Mouse (Mus musculus) left cerebral cortex, postnatal 25 days (tissue): ENCODE data around the gene Krt9. TPM values are rescaled to one million over a fixed set of nuclear protein-coding genes. Genes with fewer than 3 reads are reported as not detected.

Source experiments
- DNase-seq, 2 experiments: peaks; one replicate each; pipeline ENCODE4 v3.0.0; 2022; ENCODE audit warnings: low spot score in 2 of 2, mixed read lengths in 1 of 2
- intact Hi-C: fragments of 180-260 bp; cut with DNase I; formaldehyde crosslinking; loops from one replicate; pipeline ENCODE4 v1.15.1; 2025
- total RNA-seq, 2 experiments: library from RNA; stranded (reverse); gene quantifications; 2 replicates each; pipeline ENCODE4 v1.2.3; 2021

Gene Krt9
- total RNA-seq, 2 experiments from 2014 or later, result 3.7 to 4.3 TPM

DNA sequence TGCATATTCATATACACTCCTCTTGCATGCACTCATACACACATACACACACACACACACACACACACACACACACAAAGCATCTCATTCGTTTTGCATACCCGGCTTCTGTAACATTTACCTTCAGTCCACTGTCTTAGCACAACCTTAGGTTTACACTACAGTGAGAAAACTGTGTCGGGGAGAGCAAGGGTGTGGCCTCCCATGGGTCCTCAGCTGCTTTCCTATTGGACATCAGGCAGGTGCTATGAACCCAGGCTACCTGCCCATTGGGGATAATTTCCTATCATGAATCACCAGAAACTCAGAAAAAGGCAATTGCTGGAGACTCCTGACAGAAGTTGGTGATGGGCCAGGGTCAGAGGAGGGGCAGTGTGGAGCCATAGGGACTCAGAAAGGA lies 35.7 kb downstream of the Krt9 start:
- intact Hi-C loops, result no loop called here
- no peak for DNase-seq

- intact Hi-C loops, result no loop called here
- no peak for DNase-seq
These were observed 37.4 kb downstream of the Krt9 start for GRCm38 (mm10) chr11:100155497-100156255.

DNA sequence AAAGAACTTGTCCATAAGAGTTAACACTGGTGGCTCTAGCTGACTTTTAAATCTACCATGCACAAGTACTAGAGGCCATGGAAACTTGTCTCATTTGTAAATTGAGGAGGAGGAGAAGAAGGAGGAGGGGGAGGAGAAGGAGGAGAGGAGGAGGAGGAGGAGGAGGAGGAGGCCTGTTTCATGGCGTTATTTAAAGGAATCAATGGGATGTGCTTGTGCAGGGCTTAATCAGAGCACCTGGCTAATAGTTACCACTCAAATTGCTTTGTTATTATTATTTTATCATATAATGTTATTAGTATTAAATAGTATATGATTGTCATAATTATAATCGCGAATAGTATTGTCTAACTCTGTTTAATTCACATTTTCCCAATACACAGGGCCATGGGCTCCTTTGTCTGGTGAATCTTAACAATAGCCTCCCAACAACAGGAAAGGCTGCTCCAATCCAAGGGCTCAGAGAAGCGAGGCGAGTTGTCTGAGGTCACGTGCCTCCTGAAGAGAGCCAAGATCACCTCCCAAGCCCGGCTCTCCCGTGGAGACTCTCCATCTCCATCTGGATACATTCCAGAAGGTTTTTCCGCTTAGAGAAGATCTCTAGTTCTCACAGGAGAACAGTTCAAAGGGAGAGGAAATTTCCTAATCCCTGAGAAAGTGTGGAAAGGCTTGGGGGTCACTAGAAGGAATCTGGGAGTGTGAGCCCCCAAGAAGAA lies 44.3 kb downstream of the Krt9 start, which contains the start of gene Krt19:
Gene Krt19, minus strand, starts transcription at position 51 of the 716 bp plus-strand sequence.
- intact Hi-C loops, result no loop called here
- no peak for DNase-seq

DNA sequence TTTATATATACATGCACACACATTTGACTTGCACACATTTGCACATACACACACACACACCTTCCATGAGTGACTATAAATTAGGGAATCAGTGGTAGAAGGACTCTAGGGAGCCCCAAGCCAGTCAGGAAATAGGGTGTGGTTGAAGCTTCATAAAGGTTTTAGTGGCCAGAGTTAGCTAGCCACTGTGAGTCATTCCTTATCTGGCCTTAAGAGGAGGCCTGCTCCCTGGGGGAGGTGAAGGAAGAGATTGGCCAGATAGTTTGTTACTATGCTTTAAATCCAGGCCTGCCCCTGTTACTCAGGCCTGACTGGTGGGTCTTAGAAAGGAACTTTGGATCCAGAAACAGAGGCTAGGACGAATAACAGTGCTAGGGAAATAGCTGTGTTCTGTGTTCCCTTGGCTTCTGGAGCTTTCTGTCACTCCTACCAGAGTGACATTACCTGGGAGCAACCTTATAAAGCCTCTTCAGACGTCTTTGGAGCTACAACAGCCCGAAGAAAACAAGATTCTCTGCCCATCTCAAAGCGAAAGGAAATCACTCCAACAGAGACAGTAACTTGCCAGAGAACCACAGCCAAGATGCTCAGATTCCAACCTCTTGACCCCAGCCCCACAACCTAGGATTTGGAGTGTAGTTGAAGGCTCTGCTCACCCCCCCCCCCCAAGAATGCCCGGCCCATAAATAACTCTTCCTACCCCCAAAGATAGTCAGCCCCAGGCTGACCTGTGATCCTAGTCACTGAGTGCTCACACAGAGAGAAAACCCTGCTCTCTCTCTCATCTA lies 45.3 kb downstream of the Krt9 start:
- no peak for DNase-seq
- intact Hi-C loops, result no loop called here

GRCm38 (mm10) chr11:100145858-100146560 lies 47.0 kb downstream of the Krt9 start:
- intact Hi-C loops, result no loop called here
- no peak for DNase-seq

GRCm38 (mm10) chr11:100145104-100145503 lies 47.9 kb downstream of the Krt9 start:
- no peak for DNase-seq
- intact Hi-C loops, result no loop called here

- intact Hi-C loops, result no loop called here
- DNase-seq, result no peak
These were observed 52.1 kb downstream of the Krt9 start for GRCm38 (mm10) chr11:100140966-100141365.

DNA sequence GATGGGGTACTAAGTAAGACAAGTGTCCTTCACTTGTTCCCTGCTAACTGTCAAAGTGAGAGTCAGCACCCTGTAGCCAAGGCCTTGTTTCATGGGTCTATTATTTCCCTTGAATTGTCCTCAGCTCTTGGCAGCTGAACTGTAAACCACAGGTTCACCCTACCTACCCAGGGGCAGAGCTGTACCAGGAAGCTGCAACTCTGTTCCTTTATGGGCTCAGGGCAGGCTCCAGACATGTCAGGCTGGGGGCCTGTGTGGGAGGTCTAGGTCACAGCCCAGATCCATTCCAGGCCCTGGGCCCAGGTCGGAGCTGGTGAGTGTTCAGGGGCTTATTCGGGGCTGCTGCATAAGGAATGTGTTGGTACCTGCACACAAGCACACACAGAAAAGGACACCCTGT lies 53.7 kb downstream of the Krt9 start:
- no peak for DNase-seq
- intact Hi-C loops, result no loop called here

- DNase-seq, result no peak
- intact Hi-C loops, result no loop called here
These were observed 54.2 kb downstream of the Krt9 start for GRCm38 (mm10) chr11:100138809-100139208.

GRCm38 (mm10) chr11:100137693-100138092 lies 55.4 kb downstream of the Krt9 start:
- intact Hi-C loops, result no loop called here
- no peak for DNase-seq

Other genes starting within 250 kb of the Krt9 start
- gene Krtap9-5, start 244.8 kb downstream of the Krt9 start, total RNA-seq, result not detected
- gene Krtap29-1, start 214.2 kb downstream of the Krt9 start, total RNA-seq, result not detected
- not detected for gene Krtap16-1, start 206.6 kb downstream of the Krt9 start, total RNA-seq
- gene Krtap17-1, start 199.3 kb downstream of the Krt9 start, total RNA-seq, result not detected
- gene Krt33a, start 177.0 kb downstream of the Krt9 start, total RNA-seq, result not detected
- gene Krt33b, start 163.4 kb downstream of the Krt9 start, total RNA-seq, result not detected
- gene Krt34, start 151.7 kb downstream of the Krt9 start, total RNA-seq, result not detected
- gene Krt31, start 142.7 kb downstream of the Krt9 start, total RNA-seq, result not detected
- not detected for gene Krt32, start 105.0 kb downstream of the Krt9 start, total RNA-seq
- not detected for gene Krt35, start 97.0 kb downstream of the Krt9 start, total RNA-seq
- gene Krt36, start 87.6 kb downstream of the Krt9 start, total RNA-seq, result not detected
- gene Krt13, start 71.7 kb downstream of the Krt9 start, total RNA-seq, result not detected
- not detected for gene Krt15, start 57.3 kb downstream of the Krt9 start, total RNA-seq
- gene Krt19, start 44.6 kb downstream of the Krt9 start, total RNA-seq, result not detected
- not detected for gene Krt14, start 14.3 kb upstream of the Krt9 start, total RNA-seq
- gene Krt16, start 55.7 kb upstream of the Krt9 start, total RNA-seq, result not detected
- under 1 TPM in 1 of 2 experiments, not detected in 1; 0.30 TPM for gene Krt17, start 67.8 kb upstream of the Krt9 start, total RNA-seq
- gene Krt42, start 76.6 kb upstream of the Krt9 start, total RNA-seq, result not detected
- 100 to 1,000 TPM; 820 to 888 TPM for gene Eif1, start 126.6 kb upstream of the Krt9 start, total RNA-seq
- not detected for gene Gast, start 141.2 kb upstream of the Krt9 start, total RNA-seq
- 100 to 1,000 TPM; 136 to 160 TPM for gene Hap1, start 162.9 kb upstream of the Krt9 start, total RNA-seq
- 10 to 100 TPM; 44.2 to 45.4 TPM for gene Jup, start 204.5 kb upstream of the Krt9 start, total RNA-seq
- 1 to 10 TPM; 7.2 to 7.5 TPM for gene P3h4, start 221.6 kb upstream of the Krt9 start, total RNA-seq
- 1 to 10 TPM; 4.7 to 5.7 TPM for gene Fkbp10, start 222.5 kb upstream of the Krt9 start, total RNA-seq
- gene Nt5c3b, start 248.6 kb upstream of the Krt9 start, total RNA-seq, result 10 to 100 TPM; 50.7 to 57.1 TPM
- under 1 TPM; 0.53 to 0.99 TPM for gene Klhl10, start 248.7 kb upstream of the Krt9 start, total RNA-seq